Mouse (Mus musculus) kidney, embryonic 15.5 days (tissue): ENCODE measurements at regions not wholly inside any gene's neighbourhood (a gene's known extent, or its start where the extent isn't known, plus 50 kb on each side); places are given as distances from the start of the nearest gene placed in this dataset.
A peak's percentile ranks its signal among the peaks of the same experiment; 100 is the strongest.

Source experiments
- ATAC-seq: fragments of 200-750 bp; cut with Nextera tagmentation; replicated peaks from 2 replicates; pipeline ENCODE4 v1.8.0; 2017; ENCODE audit warnings: moderate TSS enrichment; ENCODE audit not compliant: low FRiP score
- H3K27ac ChIP-seq: fragments of 300-500 bp; sonication (generic); 2 replicates; pipeline ENCODE4 v1.5.1; 2015; ENCODE audit warnings: mild to moderate bottlenecking, inconsistent platforms
- H3K27me3 ChIP-seq: fragments of 300-500 bp; sonication (generic); 2 replicates; pipeline ENCODE4 v1.6.1; 2015; ENCODE audit warnings: inconsistent platforms
- H3K36me3 ChIP-seq: fragments of 300-500 bp; sonication (generic); 2 replicates; pipeline ENCODE4 v1.6.1; 2015; ENCODE audit warnings: inconsistent platforms
- H3K4me1 ChIP-seq: fragments of 300-500 bp; sonication (generic); 2 replicates; pipeline ENCODE4 v1.6.1; 2015; ENCODE audit warnings: inconsistent platforms
- H3K4me2 ChIP-seq: fragments of 300-500 bp; sonication (generic); 2 replicates; pipeline ENCODE4 v1.6.1; 2015; ENCODE audit warnings: moderate library complexity, mild to moderate bottlenecking, inconsistent platforms
- H3K4me3 ChIP-seq: fragments of 300-500 bp; sonication (generic); replicated peaks from 2 replicates; pipeline ENCODE4 v1.5.1; 2015; ENCODE audit warnings: mild to moderate bottlenecking, inconsistent platforms
- H3K9ac ChIP-seq: fragments of 300-500 bp; sonication (generic); 2 replicates; pipeline ENCODE4 v1.6.1; 2015; ENCODE audit warnings: mild to moderate bottlenecking, inconsistent platforms
- H3K9me3 ChIP-seq: fragments of 300-500 bp; sonication (generic); replicated peaks from 2 replicates; pipeline ENCODE4 v1.6.1; 2016; ENCODE audit warnings: inconsistent platforms
- WGBS: fragments of 180-500 bp; shearing (Covaris S2); methylation state at CpG from one replicate; pipeline ENCODE4 v1.1.7; 2015; ENCODE audit warnings: mixed read lengths; 5-methylcytosine and 5-hydroxymethylcytosine counted together

DNA sequence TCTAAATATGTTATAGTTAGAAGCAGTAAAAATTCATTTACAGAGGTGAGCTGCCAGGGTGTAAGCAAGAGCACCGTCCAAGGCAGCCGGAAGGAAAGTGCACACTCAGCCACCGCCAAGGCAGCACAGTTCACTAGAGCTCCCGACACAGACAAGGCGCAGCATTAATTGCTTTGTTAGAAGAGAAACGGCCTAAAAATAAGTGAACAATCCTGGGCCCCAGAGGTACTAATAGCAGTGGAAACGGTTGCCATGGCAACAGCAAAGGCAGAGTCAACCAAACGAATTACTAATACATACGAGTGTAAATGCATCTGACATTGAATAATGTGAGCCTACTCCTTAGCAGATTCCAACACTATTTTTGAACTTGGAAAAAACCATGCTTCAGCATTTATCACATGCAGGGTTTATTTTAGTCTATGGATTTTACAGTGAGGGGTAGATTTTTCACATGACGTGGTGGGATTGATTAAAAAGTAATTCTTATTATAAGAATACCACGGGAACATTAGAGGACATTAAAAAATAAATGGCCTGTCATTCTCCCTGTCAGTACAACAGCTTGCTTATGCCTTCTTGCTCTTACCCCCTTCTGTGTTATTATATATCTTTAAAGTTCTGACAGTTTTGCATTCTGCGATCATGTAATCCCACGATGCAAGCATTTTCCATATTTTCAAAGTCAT lies 62.5 kb downstream of the Cavin4 start:
- H3K27ac ChIP-seq, result no peak overlapping the region
- H3K36me3 ChIP-seq, result no peaks in the 10 kb centered on the region
- no peak for ATAC-seq
- H3K9ac ChIP-seq, result no peak overlapping the region
- no peaks in the 10 kb centered on the region for H3K9me3 ChIP-seq
- 60% methylated on average over 13 of the region's 13 CpGs for WGBS
- H3K4me2 ChIP-seq, result no peak overlapping the region
- no peak overlapping the region for H3K4me3 ChIP-seq
- no peaks in the 10 kb centered on the region for H3K4me1 ChIP-seq
- no peaks in the 10 kb centered on the region for H3K27me3 ChIP-seq

DNA sequence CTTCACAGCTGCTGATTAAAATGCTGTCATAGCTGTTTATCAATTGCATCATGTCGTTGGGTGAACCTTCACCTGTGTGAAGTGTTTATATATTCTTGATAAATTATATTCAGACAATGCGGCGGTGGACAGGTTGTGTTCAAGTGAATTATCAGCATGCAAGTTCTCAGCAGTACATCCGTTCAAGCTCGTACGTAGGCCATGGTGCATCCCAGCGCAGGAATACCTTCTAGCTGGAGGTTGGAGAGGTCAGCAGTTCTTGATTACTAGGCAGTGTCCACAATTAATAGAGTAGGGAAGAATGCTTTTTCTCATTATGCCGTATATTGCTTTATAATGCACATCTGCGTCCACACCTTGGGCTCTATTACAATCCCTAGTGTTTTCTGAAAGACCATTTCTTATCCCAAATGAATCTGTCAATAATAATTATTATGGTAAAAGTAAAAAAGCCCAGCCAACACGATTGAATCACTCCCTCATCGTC lies 63.1 kb downstream of the Cavin4 start:
- no peak for ATAC-seq
- Histone ChIP-seq H3K27ac (no peak overlapping the region), H3K4me2 (no peak overlapping the region), H3K9me3 (no peaks in the 10 kb centered on the region), H3K9ac (no peak overlapping the region), H3K36me3 (no peaks in the 10 kb centered on the region), H3K4me1 (no peaks in the 10 kb centered on the region), H3K27me3 (no peaks in the 10 kb centered on the region), H3K4me3 (no peak overlapping the region)
- 87% methylated on average over 11 of the region's 11 CpGs for WGBS

DNA sequence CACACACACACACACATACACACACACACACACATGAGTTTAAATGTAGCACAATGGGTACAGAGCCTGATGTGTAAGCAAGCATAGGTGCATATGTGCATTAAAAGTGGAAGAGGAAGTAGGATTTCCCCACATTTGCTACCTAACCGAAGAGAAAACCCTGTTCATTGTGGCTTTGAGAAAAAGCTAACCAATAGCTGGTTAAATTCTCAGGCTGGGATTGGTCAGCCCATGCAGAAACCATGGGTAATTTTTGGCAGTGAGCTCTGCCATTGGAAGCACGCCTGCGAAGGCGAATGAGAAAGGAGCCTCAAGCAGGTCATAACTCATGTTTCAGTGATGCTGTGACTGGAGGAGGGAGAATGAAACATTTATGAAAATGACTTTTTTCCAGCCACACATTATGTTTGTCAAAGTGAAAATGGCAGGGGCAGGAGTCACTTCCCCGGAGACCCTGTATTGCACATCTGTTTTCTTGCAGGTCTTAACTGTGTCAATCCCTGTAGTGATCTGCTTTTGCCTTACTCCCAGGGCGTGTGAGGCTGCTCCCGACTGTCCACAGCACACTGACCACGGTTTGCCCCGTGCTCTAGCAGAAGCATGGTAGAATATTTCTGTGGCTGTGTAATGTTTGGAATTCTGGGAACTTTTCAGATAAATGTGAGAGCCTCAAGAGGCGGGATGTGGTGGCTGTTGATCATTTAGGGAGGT lies 71.7 kb downstream of the Cavin4 start:
- Histone ChIP-seq H3K4me3 (no peak overlapping the region), H3K36me3 (no peaks in the 10 kb centered on the region), H3K9ac (no peak overlapping the region), H3K4me2 (no peak overlapping the region), H3K4me1 (no peaks in the 10 kb centered on the region), H3K27ac (no peak overlapping the region), H3K27me3 (no peaks in the 10 kb centered on the region), H3K9me3 (no peaks in the 10 kb centered on the region)
- ATAC-seq, result 0 out of 2 replicates have a peak, but pooled peaks have one; percentile 54
- 58% methylated on average over 10 of the region's 10 CpGs for WGBS

DNA sequence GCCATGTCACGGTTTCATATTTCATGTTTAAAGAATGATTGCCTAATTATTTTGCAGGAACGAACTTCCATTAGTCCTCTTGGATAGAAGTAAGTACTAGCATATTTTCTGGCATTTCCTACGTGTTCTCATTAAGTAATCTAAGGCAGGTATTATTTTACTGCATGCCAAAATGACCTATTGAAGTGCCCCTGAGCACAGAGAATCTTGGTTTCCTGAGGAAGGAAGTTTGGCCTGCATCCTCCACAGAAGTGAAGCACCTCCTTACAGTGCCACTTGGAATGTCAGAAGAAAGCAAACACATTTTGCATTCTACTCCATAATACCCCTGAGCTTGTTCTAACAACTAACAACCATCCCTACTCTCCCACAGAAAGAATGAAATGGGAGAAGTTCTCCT lies 82.9 kb downstream of the Cavin4 start:
- Histone ChIP-seq H3K9ac (no peak overlapping the region), H3K36me3 (no peaks in the 10 kb centered on the region), H3K4me3 (no peak overlapping the region), H3K4me1 (no peaks in the 10 kb centered on the region), H3K27ac (no peak overlapping the region), H3K27me3 (no peaks in the 10 kb centered on the region), H3K9me3 (no peaks in the 10 kb centered on the region), H3K4me2 (no peak overlapping the region)
- peak; percentile 40; the same call in 1 of the 2 replicates for ATAC-seq
- whole genome bisulfite sequencing, result 59% methylated on average over 3 of the region's 3 CpGs

DNA sequence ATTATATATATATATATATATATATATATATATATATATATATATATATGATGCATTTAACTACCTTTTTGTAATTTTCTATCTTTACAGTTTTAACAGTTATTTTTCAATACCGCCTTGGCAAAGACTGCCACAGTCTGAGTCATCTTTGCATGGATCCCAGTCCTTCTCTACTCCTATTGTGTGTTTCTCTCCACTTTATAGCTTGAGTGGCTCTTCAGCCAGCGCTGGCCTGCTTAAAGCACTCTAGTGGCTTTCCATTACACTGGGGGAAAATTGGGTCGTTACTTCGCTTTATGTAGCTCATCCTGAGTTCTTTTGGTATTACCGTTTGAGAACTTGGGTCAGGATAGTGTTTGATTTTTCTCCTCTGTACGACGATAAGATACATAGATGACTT lies 86.3 kb downstream of the Cavin4 start:
- ATAC-seq, result no peak
- Histone ChIP-seq H3K27ac (no peak overlapping the region), H3K27me3 (no peaks in the 10 kb centered on the region), H3K9ac (no peak overlapping the region), H3K4me1 (peaks cover 2% of the 10 kb centered on the region), H3K9me3 (no peaks in the 10 kb centered on the region), H3K4me3 (no peak overlapping the region), H3K36me3 (no peaks in the 10 kb centered on the region), H3K4me2 (no peak overlapping the region)
- 82% methylated on average over 7 of the region's 7 CpGs for WGBS

DNA sequence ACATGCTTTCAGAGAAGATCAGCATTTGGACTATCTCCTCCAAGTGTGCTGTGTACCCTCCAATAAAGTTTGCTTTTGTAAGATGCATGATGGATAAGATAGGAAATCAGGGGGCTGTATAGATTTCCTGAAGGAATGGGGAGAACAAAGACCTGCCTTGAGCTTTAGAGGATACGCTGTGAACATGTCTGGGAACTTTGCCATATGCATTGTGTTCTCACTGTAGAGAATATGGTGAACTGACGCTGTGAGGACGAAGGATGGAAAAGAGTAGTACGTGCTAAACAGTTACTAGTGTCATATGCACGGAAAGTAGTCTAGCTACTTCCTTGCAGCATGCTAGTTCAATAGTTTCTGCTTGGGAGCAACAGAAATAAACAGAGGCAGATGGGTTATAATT lies 86.8 kb downstream of the Cavin4 start:
- no peak overlapping the region for H3K4me3 ChIP-seq
- no peaks in the 10 kb centered on the region for H3K36me3 ChIP-seq
- no peak overlapping the region for H3K9ac ChIP-seq
- H3K27ac ChIP-seq, result no peak overlapping the region
- peaks cover 6% of the 10 kb centered on the region for H3K4me1 ChIP-seq
- H3K4me2 ChIP-seq, result no peak overlapping the region
- WGBS, result 72% methylated on average over 5 of the region's 5 CpGs
- no peak for ATAC-seq
- H3K27me3 ChIP-seq, result no peaks in the 10 kb centered on the region
- H3K9me3 ChIP-seq, result no peaks in the 10 kb centered on the region

DNA sequence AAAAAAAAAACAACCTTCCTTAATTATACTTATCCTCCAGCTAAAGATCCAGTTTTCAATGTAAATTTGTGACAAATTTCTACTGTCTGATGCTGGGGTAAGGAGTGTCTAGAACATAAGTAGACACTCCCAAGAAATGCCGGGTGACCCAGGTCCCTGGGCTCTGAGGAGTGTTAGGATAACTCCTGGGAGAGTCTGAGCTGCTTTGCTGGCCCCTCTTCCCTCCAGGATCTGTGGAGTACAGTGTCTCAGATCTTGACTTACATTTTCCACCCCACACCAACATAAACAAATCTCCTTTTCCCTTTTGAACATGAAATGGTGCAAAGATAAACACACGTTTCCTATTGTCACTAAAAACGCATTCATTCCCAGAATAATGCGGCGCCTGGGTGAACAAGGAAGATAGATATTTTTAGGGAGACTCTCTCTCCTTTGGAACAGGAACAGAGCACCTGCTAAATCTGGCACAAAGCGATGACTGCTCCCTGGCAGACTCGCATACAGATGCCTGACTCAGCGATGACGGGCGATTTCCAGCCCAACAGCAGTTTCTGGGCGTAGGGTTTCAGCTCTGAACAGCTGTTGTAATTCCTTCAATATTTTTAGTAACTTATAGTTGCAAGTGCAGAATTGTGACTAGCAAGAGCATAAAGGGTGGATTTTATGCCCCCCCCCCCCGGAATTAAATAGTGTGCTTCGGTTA lies 91.3 kb downstream of the Cavin4 start:
- no peak overlapping the region for H3K4me3 ChIP-seq
- H3K36me3 ChIP-seq, result no peaks in the 10 kb centered on the region
- 0 out of 2 replicates have a peak overlapping the region, but pooled peaks have one; percentile 27 for H3K27ac ChIP-seq
- no peaks in the 10 kb centered on the region for H3K27me3 ChIP-seq
- H3K9me3 ChIP-seq, result no peaks in the 10 kb centered on the region
- 53% methylated on average over 13 of the region's 13 CpGs for WGBS
- H3K4me2 ChIP-seq, result no peak overlapping the region
- 0 out of 2 replicates have a peak, but pooled peaks have one; percentile 18 for ATAC-seq
- H3K9ac ChIP-seq, result no peak overlapping the region
- peaks cover 6% of the 10 kb centered on the region for H3K4me1 ChIP-seq

DNA sequence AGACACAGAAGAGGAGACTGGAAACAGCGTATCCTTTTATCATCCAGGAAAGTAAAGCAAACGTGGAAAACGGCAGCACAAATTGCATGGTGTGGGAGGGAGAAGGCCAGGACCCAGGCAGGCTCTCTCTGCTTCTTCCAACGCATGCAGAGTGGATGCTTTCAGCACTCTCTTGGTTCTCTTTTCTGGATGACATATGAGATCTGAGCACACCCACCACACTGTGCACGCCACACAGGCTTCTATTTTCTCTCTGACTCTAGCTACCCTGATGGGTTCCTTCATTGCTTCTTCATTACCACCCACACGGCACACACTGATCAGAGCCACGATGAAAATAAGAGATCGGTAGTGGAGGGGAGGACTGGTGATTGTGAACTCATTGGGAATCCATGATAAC lies 97.3 kb downstream of the Cavin4 start:
- Histone ChIP-seq H3K4me3 (no peak overlapping the region), H3K9me3 (no peaks in the 10 kb centered on the region), H3K4me2 (no peak overlapping the region), H3K27me3 (no peaks in the 10 kb centered on the region), H3K36me3 (no peaks in the 10 kb centered on the region), H3K27ac (no peak overlapping the region), H3K9ac (no peak overlapping the region), H3K4me1 (no peaks in the 10 kb centered on the region)
- ATAC-seq, result no peak
- 72% methylated on average over 8 of the region's 8 CpGs for WGBS

DNA sequence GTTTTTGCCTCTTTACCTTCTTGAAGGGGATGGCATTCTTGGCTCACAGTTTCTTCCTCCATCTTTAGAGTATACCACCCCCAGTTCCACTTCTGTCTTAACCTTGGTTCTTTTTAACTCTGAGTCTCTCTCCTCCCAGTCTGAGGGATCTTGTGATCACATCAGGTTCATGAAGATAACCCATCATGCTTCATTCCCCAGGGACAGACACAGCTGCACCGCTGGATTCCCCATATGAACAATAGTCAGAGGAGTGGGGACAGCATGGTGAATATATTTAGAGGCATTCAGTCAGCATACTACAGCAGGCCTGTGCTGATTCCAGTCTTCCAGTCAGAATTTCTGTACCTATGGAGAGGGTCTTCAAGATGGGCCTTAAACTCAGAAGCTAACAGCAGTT lies 103.1 kb downstream of the Cavin4 start:
- Histone ChIP-seq H3K9ac (no peak overlapping the region), H3K4me2 (no peak overlapping the region), H3K4me3 (no peak overlapping the region), H3K36me3 (no peaks in the 10 kb centered on the region), H3K9me3 (no peaks in the 10 kb centered on the region), H3K27me3 (no peaks in the 10 kb centered on the region), H3K4me1 (0 out of 2 replicates have a peak, but pooled peaks cover under 1% of the 10 kb centered on the region), H3K27ac (no peak overlapping the region)
- 94% methylated on average over 1 of the region's 1 CpGs for WGBS
- no peak for ATAC-seq

DNA sequence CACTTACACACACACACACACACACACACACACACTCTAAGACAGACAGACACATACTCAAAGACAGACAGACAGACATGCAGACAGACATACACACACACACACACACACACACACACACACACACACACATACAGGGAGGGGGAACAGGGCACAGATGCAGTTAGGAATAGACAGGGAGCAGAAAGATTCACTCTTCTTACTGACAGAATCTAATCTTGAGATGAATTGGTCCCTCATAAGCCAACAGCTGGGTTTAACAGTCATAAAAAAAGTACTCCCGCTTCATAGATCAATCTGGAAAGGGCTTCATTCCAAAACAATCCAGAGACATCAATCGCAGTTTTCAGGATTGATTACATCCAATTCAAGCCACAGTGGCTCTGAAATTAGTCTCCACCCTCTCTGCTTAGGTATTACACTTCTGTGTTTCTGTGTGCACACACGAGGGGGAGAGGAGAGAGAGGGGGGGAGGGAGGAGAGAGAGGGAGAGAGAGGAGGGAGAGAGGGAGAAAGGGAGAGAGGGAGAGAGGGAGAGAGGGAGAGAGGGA lies 107.2 kb downstream of the Cavin4 start:
- ATAC-seq, result peak; percentile 58
- no peaks in the 10 kb centered on the region for H3K9me3 ChIP-seq
- H3K4me3 ChIP-seq, result no peak overlapping the region
- no peak overlapping the region for H3K27ac ChIP-seq
- no peaks in the 10 kb centered on the region for H3K27me3 ChIP-seq
- WGBS, result 39% methylated on average over 3 of the region's 3 CpGs
- H3K9ac ChIP-seq, result no peak overlapping the region
- no peaks in the 10 kb centered on the region for H3K36me3 ChIP-seq
- 0 out of 2 replicates have a peak, but pooled peaks cover 3% of the 10 kb centered on the region for H3K4me1 ChIP-seq
- no peak overlapping the region for H3K4me2 ChIP-seq

DNA sequence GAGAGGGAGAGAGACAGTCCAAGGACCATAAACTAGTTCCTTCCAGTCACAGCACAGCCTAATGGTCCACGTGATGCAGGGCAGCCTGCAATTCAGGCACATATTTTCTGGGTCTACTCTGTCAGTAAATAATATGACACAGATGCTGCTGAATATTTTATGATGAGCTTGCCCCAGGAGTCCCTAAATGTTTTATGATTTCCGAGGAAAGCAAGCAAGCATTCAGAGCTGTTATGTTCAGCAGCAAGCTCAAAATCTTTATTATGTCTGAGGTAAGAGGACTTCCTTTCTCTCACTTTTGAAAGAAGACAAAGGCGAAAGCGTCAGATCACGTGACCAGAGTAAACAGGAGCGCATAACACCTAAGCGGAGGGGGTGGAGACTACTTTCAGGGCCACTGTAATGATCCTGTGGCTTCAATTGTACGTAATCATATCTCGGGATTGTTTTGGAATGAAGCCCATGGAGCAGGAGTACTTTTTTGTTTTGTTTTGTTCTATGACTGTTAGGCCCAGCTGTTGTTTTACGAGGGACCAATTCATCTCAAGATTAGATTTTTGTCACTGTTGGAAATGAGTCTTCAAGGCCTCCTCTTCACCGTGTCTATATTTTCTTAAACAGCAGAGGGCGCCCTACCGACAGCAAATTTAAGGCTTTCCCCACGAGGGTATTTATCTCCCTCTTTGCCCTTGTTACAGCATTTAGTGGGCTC lies 107.8 kb downstream of the Cavin4 start:
- Histone ChIP-seq H3K4me1 (0 out of 2 replicates have a peak, but pooled peaks cover 3% of the 10 kb centered on the region), H3K27me3 (no peaks in the 10 kb centered on the region), H3K9ac (no peak overlapping the region), H3K4me2 (0 out of 2 replicates have a peak overlapping the region, but pooled peaks have one; percentile 20), H3K9me3 (no peaks in the 10 kb centered on the region), H3K27ac (peak overlapping the region; percentile 66), H3K4me3 (no peak overlapping the region), H3K36me3 (no peaks in the 10 kb centered on the region)
- WGBS, result 27% methylated on average over 14 of the region's 14 CpGs
- peak; percentile 93 for ATAC-seq
